Mouse (Mus musculus) WW6 (cell line): ENCODE results near the gene Hgd.
"Not testable (repeated sequence)": the region's sequence is repeated elsewhere in the genome, so short reads cannot be mapped to it uniquely, and the experiment has no call there.

Source experiments
- DNase-seq: peaks from one replicate; pipeline ENCODE4 v3.0.0-alpha.2; 2013; ENCODE audit warnings: low read depth, low spot score

Hgd gene

GRCm38 (mm10) chr16:37629011-37629410 is 49.1 kb downstream of the Hgd start:
- DNase-seq = no peak

- no peak for DNase-seq
These were observed 54.6 kb downstream of the Hgd start for GRCm38 (mm10) chr16:37634578-37634977.

DNA sequence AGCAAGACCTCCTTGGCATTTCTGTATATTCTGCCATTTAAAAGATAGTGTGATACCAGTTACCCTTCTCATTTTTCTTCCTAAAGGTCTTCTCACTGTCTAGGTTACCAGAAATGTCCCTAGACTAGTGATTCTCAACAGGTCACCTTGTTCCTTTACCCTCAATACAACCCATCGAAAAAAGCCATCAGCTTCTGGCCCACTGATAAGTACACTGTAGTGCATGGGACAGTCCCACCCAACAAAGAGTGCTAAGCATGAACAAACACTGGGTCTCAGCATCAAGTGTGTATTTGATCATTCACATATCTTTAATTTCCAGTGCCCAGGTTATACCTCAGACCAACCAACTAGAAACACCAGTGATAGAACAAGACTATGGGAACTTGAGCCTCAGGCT is 55.1 kb downstream of the Hgd start:
- no peak for DNase-seq

GRCm38 (mm10) chr16:37636107-37636506 is 56.2 kb downstream of the Hgd start:
- no peak for DNase-seq

- DNase-seq = no peak
These were observed 57.8 kb downstream of the Hgd start for GRCm38 (mm10) chr16:37637802-37638201.

- DNase-seq = not testable (repeated sequence)
These were observed 60.6 kb downstream of the Hgd start for GRCm38 (mm10) chr16:37640522-37640921.

DNA sequence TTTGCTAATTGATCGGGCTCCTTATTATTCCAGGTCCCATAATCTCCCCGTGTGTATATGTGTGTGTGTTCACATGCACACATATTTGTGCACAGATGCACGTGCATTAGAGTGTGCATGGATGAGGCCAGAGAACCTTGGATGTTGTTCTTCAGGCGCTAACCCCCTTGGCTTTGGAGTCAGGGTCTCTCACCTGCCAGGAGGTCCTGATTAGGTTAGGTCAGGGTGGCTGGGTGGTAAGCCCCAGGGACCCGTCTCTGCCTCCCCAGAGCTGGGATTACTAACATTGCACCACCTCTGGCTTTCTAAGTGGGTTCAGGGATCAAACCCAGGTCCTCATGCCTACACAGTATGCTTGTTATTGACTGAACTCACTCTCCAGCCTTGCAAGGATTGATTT is 64.5 kb downstream of the Hgd start:
- DNase-seq = no peak

GRCm38 (mm10) chr16:37645211-37645610 is 65.3 kb downstream of the Hgd start:
- no peak for DNase-seq

DNA sequence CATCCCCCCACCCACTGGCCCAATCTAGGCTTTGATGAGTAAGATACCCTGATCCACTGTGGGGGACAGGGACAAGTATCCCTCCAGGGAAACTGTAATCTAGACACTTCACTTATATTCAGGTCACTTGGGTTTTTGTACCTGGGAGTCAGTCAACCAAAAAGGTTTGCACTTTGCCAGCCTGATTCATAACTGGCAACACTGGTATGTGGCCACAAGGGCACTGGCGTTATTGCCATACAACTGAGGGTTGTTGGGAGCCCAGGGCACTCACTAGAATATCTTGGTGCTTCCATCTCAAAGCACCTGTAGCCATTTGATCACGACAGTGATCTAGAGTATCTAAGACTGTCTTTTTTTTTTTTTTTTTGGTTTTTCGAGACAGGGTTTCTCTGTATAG is 65.8 kb downstream of the Hgd start:
- no peak for DNase-seq

- DNase-seq = no peak
These were observed 67.1 kb downstream of the Hgd start for GRCm38 (mm10) chr16:37647067-37647466.

- DNase-seq = no peak
These were observed 68.0 kb downstream of the Hgd start for GRCm38 (mm10) chr16:37647936-37648335.

- DNase-seq = no peak
These were observed 69.1 kb downstream of the Hgd start for GRCm38 (mm10) chr16:37649068-37649467.

DNA sequence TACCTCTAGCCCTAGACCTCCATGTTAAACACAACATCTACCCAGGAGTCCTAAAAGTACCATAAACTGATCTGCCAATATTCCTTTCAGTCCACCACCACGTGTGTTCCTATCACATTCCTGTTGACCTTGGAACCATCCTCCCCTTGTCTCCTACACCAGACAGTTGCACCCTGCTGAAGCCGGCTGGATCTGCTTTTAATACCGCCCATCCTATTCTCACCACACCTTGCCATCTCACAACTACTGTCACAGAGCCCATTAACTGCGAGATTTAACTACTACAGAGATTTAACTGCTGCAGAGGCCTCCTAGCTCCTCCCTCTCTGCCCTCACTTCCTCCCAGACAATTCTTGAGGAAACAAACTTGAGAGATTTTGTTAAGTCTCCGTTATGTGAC is 71.5 kb downstream of the Hgd start:
- DNase-seq = peak; percentile 45

DNA sequence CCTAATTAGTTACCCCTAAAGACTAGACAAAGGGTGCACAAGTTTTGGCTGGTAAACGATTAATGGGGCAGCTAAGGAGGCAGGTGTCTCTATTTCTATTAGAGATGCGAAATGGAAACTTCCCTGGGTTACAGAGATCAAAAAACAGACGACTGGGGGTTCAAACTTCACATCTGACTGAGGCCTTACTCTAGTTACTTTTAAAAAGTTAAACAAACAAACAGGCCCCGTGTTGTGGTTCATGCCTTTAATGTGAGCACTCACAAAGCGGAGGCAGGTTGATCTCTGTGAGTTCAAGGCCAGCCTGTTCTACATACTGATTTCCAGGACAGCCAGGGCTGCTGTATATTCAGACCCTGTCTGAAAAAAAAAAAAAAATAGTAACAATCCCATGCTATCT is 72.7 kb downstream of the Hgd start:
- DNase-seq = no peak

DNA sequence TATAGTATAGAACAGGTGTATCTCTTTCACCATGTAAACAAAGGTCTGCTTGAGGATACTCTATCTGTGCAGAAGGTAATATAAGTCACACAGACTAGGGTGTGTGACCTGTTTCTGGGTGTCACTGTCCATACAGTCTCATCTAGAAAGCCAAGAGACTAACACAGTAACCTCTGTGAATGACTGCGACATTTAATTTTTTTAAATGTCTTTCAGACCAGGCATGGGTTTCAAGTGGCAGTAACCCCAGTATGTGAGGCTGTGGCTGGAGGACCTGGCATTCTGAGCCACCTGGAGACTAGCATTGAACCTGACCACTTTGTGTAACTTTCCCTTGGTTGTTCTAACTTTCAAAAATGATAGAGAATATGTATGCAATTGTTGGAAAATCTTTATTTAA is 73.1 kb downstream of the Hgd start:
- DNase-seq = no peak

GRCm38 (mm10) chr16:37653731-37654657 is 74.0 kb downstream of the Hgd start, which contains the start of gene Ndufb4:
Ndufb4 (minus strand) TSS chr16:37654453.
- DNase-seq = peak; percentile 98

- no peak for DNase-seq
These were observed 75.0 kb downstream of the Hgd start for GRCm38 (mm10) chr16:37654831-37655455.

- no peak for DNase-seq
These were observed 75.9 kb downstream of the Hgd start for GRCm38 (mm10) chr16:37655756-37656347.

GRCm38 (mm10) chr16:37656796-37657195 is 76.8 kb downstream of the Hgd start:
- no peak for DNase-seq

GRCm38 (mm10) chr16:37663643-37664459 is 83.9 kb downstream of the Hgd start:
- no peak for DNase-seq

- DNase-seq = no peak
These were observed 85.5 kb downstream of the Hgd start for GRCm38 (mm10) chr16:37665394-37665935.
